16 mouse cellular contexts compared by ENCODE assay signal in the genomic region with DNA sequence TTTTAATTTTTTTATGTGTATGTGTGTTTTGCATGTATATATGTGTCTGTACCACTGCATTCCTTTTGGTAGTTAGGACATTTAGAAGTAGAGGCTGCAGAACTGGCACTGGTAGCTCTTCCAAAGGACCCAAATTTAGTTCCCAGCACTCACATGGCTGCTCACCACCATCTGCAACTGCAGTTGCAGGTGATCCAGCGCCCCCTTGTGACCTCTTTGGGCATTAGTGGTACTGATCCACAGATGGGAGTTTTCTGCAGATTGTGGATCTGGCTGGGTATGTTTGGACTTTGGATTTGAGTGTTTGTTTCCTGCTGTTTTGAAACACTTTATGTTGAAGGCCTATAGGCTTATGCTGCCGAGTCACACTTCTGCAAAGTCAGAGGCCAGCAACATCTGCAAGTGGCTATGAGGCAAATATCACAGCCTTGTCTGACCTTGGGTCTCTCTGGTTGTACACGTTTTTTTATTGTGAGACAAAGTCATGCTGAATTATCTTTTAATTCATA. TPM values are rescaled to one million over a fixed set of nuclear protein-coding genes. Genes with fewer than 3 reads are reported as not detected.
A peak's percentile ranks its signal among the peaks of the same experiment; 100 is the strongest.
DNase-seq lines count a peak whose midpoint lies in the region; ATAC-seq and TF ChIP-seq lines count a peak whose summit lies in the region.
"Had no signal": no experiment of that assay in that cellular context is flagged by ENCODE, and none has a peak within 500 bp of the region (broad histone marks: within the 10 kb centered on the region; RNA-seq: fewer than 3 reads in every experiment).

No protein-coding gene starts in this region.

- H3K4me3 ChIP-seq in forebrain, postnatal 0 days (ENCODE audit: low read depth, low read length) = no peak overlapping the region
- no peak overlapping the region for H3K4me3 ChIP-seq in forebrain, embryonic 11.5 days (ENCODE audit: low read depth, low read length)
- no peak overlapping the region for H3K4me3 ChIP-seq in left cerebral cortex, adult 2 months
- H3K4me3 ChIP-seq: embryonic facial prominence, embryonic 15.5 days; forebrain, embryonic 15.5 days; hindbrain, embryonic 12.5 days; lung, embryonic 15.5 days; neural tube, embryonic 12.5 days had no signal

- 60% methylated on average over 3 of the region's 3 CpGs for WGBS in forebrain, postnatal 0 days
- WGBS in forebrain, embryonic 11.5 days = 61% methylated on average over 3 of the region's 3 CpGs

- H3K4me1 ChIP-seq in forebrain, postnatal 0 days (ENCODE audit: insufficient read depth) = no peaks in the 10 kb centered on the region
- H3K4me1 ChIP-seq in forebrain, embryonic 11.5 days (replicated peaks; ENCODE audit: control insufficient read depth, insufficient read depth, low read length) = no peaks in the 10 kb centered on the region
- H3K4me1 ChIP-seq: embryonic facial prominence, embryonic 15.5 days; forebrain, embryonic 15.5 days; hindbrain, embryonic 12.5 days had no signal

- 0 out of 2 replicates have a peak, but pooled peaks have one; percentile 13 for TF ChIP-seq CTCF in forebrain, postnatal 0 days (IDR thresholded peaks at IDR 0.05; ENCODE audit: low read depth)
- TF ChIP-seq CTCF in left cerebral cortex, adult 2 months (IDR thresholded peaks at IDR 0.05) = peak; percentile 15
- TF ChIP-seq CTCF in brain, embryonic 14.5 days (IDR thresholded peaks at IDR 0.05; ENCODE audit: borderline replicate concordance, extremely low read depth, insufficient read depth, insufficient read length) = peak; percentile 9; the same call in 1 of the 2 replicates

- ATAC-seq in forebrain, postnatal 0 days = no peak
- no peak for ATAC-seq in forebrain, embryonic 11.5 days (replicated peaks; ENCODE audit: low FRiP score)
- ATAC-seq: forebrain, embryonic 15.5 days had no signal

- no peaks in the 10 kb centered on the region for H3K27me3 ChIP-seq in forebrain, postnatal 0 days (ENCODE audit: insufficient read depth, low read length)
- no peaks in the 10 kb centered on the region for H3K27me3 ChIP-seq in forebrain, embryonic 11.5 days (ENCODE audit: control insufficient read depth, insufficient read depth, low read length)
- H3K27me3 ChIP-seq: embryonic facial prominence, embryonic 15.5 days; forebrain, embryonic 15.5 days; hindbrain, embryonic 12.5 days; lung, embryonic 15.5 days; neural tube, embryonic 12.5 days; Patski had no signal

- no peaks in the 10 kb centered on the region for H3K9me3 ChIP-seq in forebrain, postnatal 0 days (ENCODE audit: low read length)
- no peaks in the 10 kb centered on the region for H3K9me3 ChIP-seq in forebrain, embryonic 11.5 days (ENCODE audit: control insufficient read depth, low read length)
- H3K9me3 ChIP-seq: embryonic facial prominence, embryonic 15.5 days; forebrain, embryonic 15.5 days; hindbrain, embryonic 12.5 days; lung, embryonic 15.5 days; neural tube, embryonic 12.5 days had no signal

- no peak overlapping the region for H3K4me2 ChIP-seq in forebrain, postnatal 0 days (ENCODE audit: low read depth)
- H3K4me2 ChIP-seq in forebrain, embryonic 11.5 days (ENCODE audit: low read depth, low read length, severe bottlenecking) = no peak overlapping the region
- H3K4me2 ChIP-seq: embryonic facial prominence, embryonic 15.5 days; forebrain, embryonic 15.5 days; hindbrain, embryonic 12.5 days; lung, embryonic 15.5 days; neural tube, embryonic 12.5 days had no signal

- no peak for TF ChIP-seq POLR2A in brain, embryonic 14.5 days (IDR thresholded peaks at IDR 0.05; ENCODE audit: borderline replicate concordance, extremely low read depth, insufficient read depth, insufficient read length, poor library complexity, severe bottlenecking)

- no peak for DNase-seq in forebrain, postnatal 0 days
- no peak for DNase-seq in forebrain, embryonic 11.5 days (ENCODE audit: low spot score)
- DNase-seq in left cerebral cortex, adult 2 months (ENCODE audit: extremely low spot score in 1 of 2, low spot score in 2 of 2) = no peak
- DNase-seq in left cerebral cortex, postnatal 36 days (ENCODE audit: low spot score in 2 of 2) = no peak
- peak; percentile 25 to 30 for DNase-seq in B cell, adult 2 months
- DNase-seq in brain, embryonic 14.5 days (ENCODE audit: low read depth) = no peak
- no peak for DNase-seq in adrenal gland, postnatal 4 days (ENCODE audit: low spot score in 2 of 2)
- DNase-seq in right cerebral cortex, postnatal 36 days (ENCODE audit: low spot score in 2 of 2) = no peak
- DNase-seq: kidney, adult 18-20 months; midbrain, embryonic 14.5 days had no signal

- peaks cover 22% of the 10 kb centered on the region for H3K36me3 ChIP-seq in forebrain, postnatal 0 days (ENCODE audit: insufficient read depth)
- no peaks in the 10 kb centered on the region; the same call in 1 of the 2 replicates for H3K36me3 ChIP-seq in forebrain, embryonic 11.5 days (ENCODE audit: control insufficient read depth, insufficient read depth, low read length)

- H3K9ac ChIP-seq in forebrain, postnatal 0 days = no peak overlapping the region
- H3K9ac ChIP-seq in forebrain, embryonic 11.5 days (ENCODE audit: low read length) = no peak overlapping the region
- H3K9ac ChIP-seq: embryonic facial prominence, embryonic 15.5 days; forebrain, embryonic 15.5 days; hindbrain, embryonic 12.5 days; lung, embryonic 15.5 days; neural tube, embryonic 12.5 days had no signal

- intact Hi-C loops in left cerebral cortex, adult 2 months (cut with DNase I) = loop anchor here (5.0 kb wide), 1 partner anchor 459 kb away; no protein-coding TSS in a partner anchor
- intact Hi-C loops in left cerebral cortex, postnatal 36 days (cut with DNase I) = no loop called here

- H3K27ac ChIP-seq in forebrain, postnatal 0 days (ENCODE audit: low read depth, low read length) = no peak overlapping the region
- no peak overlapping the region for H3K27ac ChIP-seq in forebrain, embryonic 11.5 days (ENCODE audit: low read depth, low read length)
- no peak overlapping the region for H3K27ac ChIP-seq in left cerebral cortex, adult 2 months
- H3K27ac ChIP-seq: embryonic facial prominence, embryonic 15.5 days; forebrain, embryonic 15.5 days; hindbrain, embryonic 12.5 days; lung, embryonic 15.5 days; neural tube, embryonic 12.5 days had no signal

RNA-seq across cellular contexts. Expression of a gene that starts 15.8 kb away (rescaled TPM):
- total RNA-seq in forebrain, postnatal 0 days (2014; rRNA removed) = 36.4 and 38.9 TPM in 2 replicates
- polyA plus RNA-seq in forebrain, postnatal 0 days (2015; fragmentation: Nextera tagmentation; extraction: Ambion mirVana) = 34.0 and 40.7 TPM in 2 replicates
- polyA plus RNA-seq in forebrain, embryonic 11.5 days (2014; fragmentation: Nextera tagmentation; extraction: Ambion mirVana) = 61.0 and 66.8 TPM in 2 replicates
- 10 to 100 TPM; 10.0 to 14.7 TPM for total RNA-seq in left cerebral cortex, adult 2 months (2021)
- total RNA-seq in left cerebral cortex, postnatal 36 days (2021) = 10 to 100 TPM; 12.3 to 15.8 TPM
- polyA plus RNA-seq in brain, embryonic 14.5 days (2012; rRNA removed) = 25.9 and 28.2 TPM in 2 replicates
- 10 to 100 TPM; 22.2 to 26.2 TPM for total RNA-seq in adrenal gland, postnatal 4 days (2021)

RNA-seq across cellular contexts. Expression of a gene that starts 16.0 kb away (rescaled TPM):
- total RNA-seq in forebrain, postnatal 0 days (2014; rRNA removed) = 31.4 and 35.2 TPM in 2 replicates
- 5.7 and 6.5 TPM in 2 replicates for polyA plus RNA-seq in forebrain, postnatal 0 days (2015; fragmentation: Nextera tagmentation; extraction: Ambion mirVana)
- 24.3 and 32.5 TPM in 2 replicates for polyA plus RNA-seq in forebrain, embryonic 11.5 days (2014; fragmentation: Nextera tagmentation; extraction: Ambion mirVana)
- total RNA-seq in left cerebral cortex, adult 2 months (2021) = 10 to 100 TPM; 34.6 to 39.7 TPM
- total RNA-seq in left cerebral cortex, postnatal 36 days (2021) = 10 to 100 TPM; 24.3 to 39.4 TPM
- polyA plus RNA-seq in brain, embryonic 14.5 days (2012; rRNA removed) = 30.8 and 51.9 TPM in 2 replicates
- 10 to 100 TPM; 43.8 to 47.6 TPM for total RNA-seq in adrenal gland, postnatal 4 days (2021)

Comparison
In these comparisons a context has a peak if more than half of its experiments do, and no peak if none do; other contexts are left out.
1. DNase-seq: peak in B cell, adult 2 months (2 of 2); none in forebrain, postnatal 0 days (single experiment), forebrain, embryonic 11.5 days (single experiment), left cerebral cortex, adult 2 months (0 of 2), left cerebral cortex, postnatal 36 days (0 of 2), brain, embryonic 14.5 days (single experiment), adrenal gland, postnatal 4 days (0 of 2) and right cerebral cortex, postnatal 36 days (0 of 2).
2. Peak in every context shown above with its lines, with median percentiles within 50 percentile points of each other: CTCF ChIP-seq.